Mouse (Mus musculus) hindbrain, embryonic 14.5 days (tissue): ENCODE measurements around the gene Lrmda. TPM values are rescaled to one million over a fixed set of nuclear protein-coding genes. Genes with fewer than 3 reads are reported as not detected.

Experiments used
- ATAC-seq: fragments of 200-750 bp; cut with Nextera tagmentation; 2 replicates; pipeline ENCODE4 v1.8.0; 2017; ENCODE audit warnings: moderate number of reproducible peaks, mild to moderate bottlenecking, moderate TSS enrichment, moderate library complexity; ENCODE audit not compliant: low FRiP score
- DNase-seq: peaks from one replicate; pipeline ENCODE4 v3.0.0-alpha.2; 2015; ENCODE audit warnings: low spot score
- H3K27ac ChIP-seq: fragments of 300-500 bp; sonication (generic); 2 replicates; pipeline ENCODE4 v1.5.1; 2014; ENCODE audit warnings: mild to moderate bottlenecking, moderate library complexity
- H3K27me3 ChIP-seq: fragments of 300-500 bp; sonication (generic); 2 replicates; pipeline ENCODE4 v1.6.1; 2014; ENCODE audit warnings: mild to moderate bottlenecking, low read length, mixed read lengths; ENCODE audit not compliant: control insufficient read depth, insufficient read depth
- H3K36me3 ChIP-seq: fragments of 300-500 bp; sonication (generic); replicated peaks from 2 replicates; pipeline ENCODE4 v1.6.1; 2014; ENCODE audit not compliant: control insufficient read depth, insufficient read depth
- H3K4me1 ChIP-seq: fragments of 300-500 bp; sonication (generic); replicated peaks from 2 replicates; pipeline ENCODE4 v1.6.1; 2014; ENCODE audit warnings: antibody characterized with exemption, low read length, mixed read lengths; ENCODE audit not compliant: control insufficient read depth, insufficient read depth
- H3K4me2 ChIP-seq: fragments of 300-500 bp; sonication (generic); replicated peaks from 2 replicates; pipeline ENCODE4 v1.6.1; 2014; ENCODE audit warnings: mild to moderate bottlenecking, moderate library complexity
- H3K4me3 ChIP-seq: fragments of 300-500 bp; sonication (generic); replicated peaks from 2 replicates; pipeline ENCODE4 v1.5.1; 2014; ENCODE audit warnings: mild to moderate bottlenecking, low read length
- H3K9ac ChIP-seq: fragments of 300-500 bp; sonication (generic); 2 replicates; pipeline ENCODE4 v1.6.1; 2014
- H3K9me3 ChIP-seq: fragments of 300-500 bp; sonication (generic); 2 replicates; pipeline ENCODE4 v1.6.1; 2016; ENCODE audit warnings: low read length; ENCODE audit not compliant: control insufficient read depth
- WGBS: fragments of 180-500 bp; shearing (Covaris S2); extraction: QIAGEN DNeasy Blood & Tissue Kit; methylation state at CpG from one replicate; pipeline ENCODE4 v1.1.7; 2014; 5-methylcytosine and 5-hydroxymethylcytosine counted together
- polyA plus RNA-seq: library from polyadenylated mRNA; unstranded; fragments of >200 nt; fragmentation: Nextera tagmentation; extraction: Ambion mirVana; gene quantifications from 2 replicates; pipeline ENCODE4 v1.2.1, GENCODE M21; 2014

Gene Lrmda
- polyA plus RNA-seq, 1 experiment from 2014 or later: 0.64 TPM

DNA sequence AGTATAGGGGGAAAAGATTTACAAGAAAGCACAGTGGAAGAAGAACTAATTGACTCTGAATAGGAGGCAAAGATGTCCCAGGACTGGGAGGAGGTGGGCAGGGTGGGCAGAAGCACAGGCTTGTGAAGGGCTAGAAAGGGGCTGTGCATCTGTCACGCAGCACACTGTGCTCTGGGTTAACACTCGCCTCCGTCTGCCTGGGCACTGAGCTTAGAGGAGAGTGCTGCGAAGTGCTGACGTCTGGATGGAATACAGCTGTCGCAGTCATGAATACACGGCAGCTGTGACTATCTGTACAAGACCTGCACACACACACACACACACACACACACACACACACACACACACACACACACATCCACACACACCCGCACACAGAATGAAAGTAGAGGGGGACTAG is 73.6 kb downstream of the Lrmda start:
- no peak overlapping the region for H3K27ac ChIP-seq
- 44% methylated on average over 8 of the region's 8 CpGs for WGBS
- H3K4me2 ChIP-seq: no peak overlapping the region
- H3K4me1 ChIP-seq: peaks cover 21% of the 10 kb centered on the region
- H3K9ac ChIP-seq: no peak overlapping the region
- DNase-seq: no peak
- H3K27me3 ChIP-seq: no peaks in the 10 kb centered on the region
- peaks cover 3% of the 10 kb centered on the region; the same call in 1 of the 2 replicates for H3K9me3 ChIP-seq
- no peak for ATAC-seq
- H3K36me3 ChIP-seq: no peaks in the 10 kb centered on the region
- H3K4me3 ChIP-seq: no peak overlapping the region

DNA sequence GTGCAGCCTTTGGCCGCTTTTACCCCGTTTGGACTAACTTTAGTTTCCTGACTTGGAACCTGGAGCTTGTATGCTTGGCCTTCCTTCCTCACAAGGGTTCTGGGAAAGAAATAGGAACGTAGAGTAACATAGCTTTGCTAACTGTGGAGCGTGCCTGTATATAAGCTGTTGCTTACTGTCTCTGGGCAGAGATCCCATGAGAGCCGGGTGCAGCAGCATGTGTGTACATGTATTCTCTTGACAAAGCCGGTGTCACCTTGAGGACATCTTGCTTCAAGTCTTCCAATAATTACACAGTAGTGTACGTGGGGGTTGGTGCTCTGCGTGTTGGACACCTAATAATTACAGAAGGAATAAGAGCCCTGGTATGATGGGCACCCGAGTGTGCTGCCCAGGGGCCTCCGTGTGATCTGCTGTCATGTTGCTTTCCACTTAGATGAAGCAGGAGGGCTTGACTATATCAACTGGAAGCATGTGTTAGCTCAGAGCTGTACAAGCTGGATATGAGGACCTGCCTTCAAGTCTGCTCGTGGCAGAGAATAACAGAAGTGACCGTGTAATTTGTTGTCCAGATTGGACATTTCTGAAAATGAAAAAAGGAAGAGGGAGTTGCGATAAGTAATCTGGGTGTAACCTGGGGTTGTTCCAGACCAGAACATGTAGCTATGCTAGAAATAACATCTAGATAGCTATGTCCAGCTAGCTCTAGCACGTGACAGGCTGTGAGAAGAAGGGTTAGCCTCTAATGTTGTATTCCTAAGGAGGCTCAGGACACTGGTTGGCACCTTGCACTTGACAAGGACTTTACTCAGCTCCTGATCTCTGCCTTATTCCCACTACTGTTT is 82.7 kb downstream of the Lrmda start:
- Histone ChIP-seq H3K4me3 (no peak overlapping the region), H3K4me2 (no peak overlapping the region), H3K27me3 (no peaks in the 10 kb centered on the region), H3K9ac (no peak overlapping the region), H3K9me3 (0 out of 2 replicates have a peak, but pooled peaks cover 5% of the 10 kb centered on the region), H3K4me1 (no peaks in the 10 kb centered on the region), H3K27ac (no peak overlapping the region), H3K36me3 (no peaks in the 10 kb centered on the region)
- WGBS: 88% methylated on average over 14 of the region's 14 CpGs
- DNase-seq (no peak), ATAC-seq (no peak)

DNA sequence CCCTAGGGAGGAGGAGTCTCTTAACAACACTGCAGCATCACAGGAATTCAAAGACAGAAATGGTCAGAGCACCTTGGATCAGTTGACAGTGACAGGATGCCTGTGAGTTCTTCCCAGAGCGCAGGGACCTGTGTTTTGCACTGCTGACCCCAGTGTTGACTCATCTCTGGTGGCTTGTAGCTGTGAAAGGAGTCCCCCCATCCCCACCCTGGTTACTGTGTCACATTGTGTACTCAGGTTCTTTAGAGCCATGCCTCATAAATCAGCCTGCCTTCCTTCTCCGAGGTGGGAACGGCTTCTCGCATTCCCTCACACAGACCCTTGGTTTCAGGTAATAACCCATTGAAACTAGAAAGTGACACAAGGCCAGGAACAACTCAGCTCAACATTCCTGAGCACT is 86.3 kb downstream of the Lrmda start:
- H3K9ac ChIP-seq: no peak overlapping the region
- 70% methylated on average over 4 of the region's 4 CpGs for WGBS

DNA sequence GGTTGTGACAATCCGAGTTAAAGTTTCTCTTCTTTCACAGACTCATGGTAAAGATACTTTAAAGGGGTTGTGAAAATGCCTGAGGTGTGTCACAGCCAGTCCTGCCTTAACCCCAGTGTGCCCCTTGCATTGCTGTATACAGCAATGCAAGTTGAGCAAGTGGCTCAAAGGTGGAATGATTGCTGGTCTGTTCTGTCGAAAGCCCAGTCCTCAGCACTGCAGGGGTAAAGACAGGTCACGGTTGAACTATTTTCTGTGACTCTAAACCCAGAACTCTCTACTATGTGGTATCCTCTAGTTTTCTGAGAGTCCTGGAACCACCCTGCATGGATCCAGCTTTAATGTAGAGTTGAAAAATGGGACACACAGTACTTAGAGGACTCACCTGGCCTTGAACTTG is 87.3 kb downstream of the Lrmda start:
- no peak overlapping the region for H3K9ac ChIP-seq
- H3K4me1 ChIP-seq: no peaks in the 10 kb centered on the region
- H3K27me3 ChIP-seq: no peaks in the 10 kb centered on the region
- H3K27ac ChIP-seq: no peak overlapping the region
- H3K4me3 ChIP-seq: no peak overlapping the region
- WGBS: 65% methylated on average over 3 of the region's 3 CpGs
- H3K9me3 ChIP-seq: no peaks in the 10 kb centered on the region
- no peak overlapping the region for H3K4me2 ChIP-seq
- DNase-seq (no peak), ATAC-seq (no peak)
- H3K36me3 ChIP-seq: no peaks in the 10 kb centered on the region

More for the DNA sequence above, 86.3 kb downstream of the Lrmda start:
- Histone ChIP-seq H3K27ac (no peak overlapping the region), H3K9me3 (no peaks in the 10 kb centered on the region), H3K27me3 (no peaks in the 10 kb centered on the region), H3K4me1 (no peaks in the 10 kb centered on the region), H3K4me3 (no peak overlapping the region), H3K36me3 (no peaks in the 10 kb centered on the region), H3K4me2 (no peak overlapping the region)
- DNase-seq (no peak), ATAC-seq (no peak)

DNA sequence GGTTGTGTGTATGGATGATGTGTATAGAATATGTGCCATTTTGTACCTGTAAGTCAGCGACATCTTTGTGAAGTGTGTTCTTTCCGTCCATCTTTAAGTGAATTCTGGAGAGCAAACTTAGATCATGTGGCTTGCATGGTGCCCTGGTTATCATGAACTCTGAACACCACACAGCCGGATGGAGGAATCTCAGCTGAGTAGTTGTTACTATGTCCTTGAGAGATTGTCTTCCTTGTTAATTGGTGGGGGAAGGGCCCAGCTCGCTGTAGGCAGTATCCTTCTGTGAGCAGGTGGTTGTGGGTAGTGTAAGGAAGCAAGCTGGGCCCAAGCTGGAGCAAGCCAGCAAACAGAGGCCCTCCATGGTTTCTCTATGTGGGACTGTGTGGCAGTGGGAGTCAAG is 89.9 kb downstream of the Lrmda start:
- no peaks in the 10 kb centered on the region for H3K36me3 ChIP-seq
- peaks cover 2% of the 10 kb centered on the region; the same call in 1 of the 2 replicates for H3K4me1 ChIP-seq
- no peak for ATAC-seq
- WGBS: 80% methylated on average over 4 of the region's 4 CpGs
- H3K9ac ChIP-seq: no peak overlapping the region
- no peak overlapping the region for H3K27ac ChIP-seq
- no peak overlapping the region for H3K4me3 ChIP-seq
- no peak overlapping the region for H3K4me2 ChIP-seq
- no peaks in the 10 kb centered on the region for H3K27me3 ChIP-seq
- DNase-seq: no peak
- H3K9me3 ChIP-seq: no peaks in the 10 kb centered on the region

DNA sequence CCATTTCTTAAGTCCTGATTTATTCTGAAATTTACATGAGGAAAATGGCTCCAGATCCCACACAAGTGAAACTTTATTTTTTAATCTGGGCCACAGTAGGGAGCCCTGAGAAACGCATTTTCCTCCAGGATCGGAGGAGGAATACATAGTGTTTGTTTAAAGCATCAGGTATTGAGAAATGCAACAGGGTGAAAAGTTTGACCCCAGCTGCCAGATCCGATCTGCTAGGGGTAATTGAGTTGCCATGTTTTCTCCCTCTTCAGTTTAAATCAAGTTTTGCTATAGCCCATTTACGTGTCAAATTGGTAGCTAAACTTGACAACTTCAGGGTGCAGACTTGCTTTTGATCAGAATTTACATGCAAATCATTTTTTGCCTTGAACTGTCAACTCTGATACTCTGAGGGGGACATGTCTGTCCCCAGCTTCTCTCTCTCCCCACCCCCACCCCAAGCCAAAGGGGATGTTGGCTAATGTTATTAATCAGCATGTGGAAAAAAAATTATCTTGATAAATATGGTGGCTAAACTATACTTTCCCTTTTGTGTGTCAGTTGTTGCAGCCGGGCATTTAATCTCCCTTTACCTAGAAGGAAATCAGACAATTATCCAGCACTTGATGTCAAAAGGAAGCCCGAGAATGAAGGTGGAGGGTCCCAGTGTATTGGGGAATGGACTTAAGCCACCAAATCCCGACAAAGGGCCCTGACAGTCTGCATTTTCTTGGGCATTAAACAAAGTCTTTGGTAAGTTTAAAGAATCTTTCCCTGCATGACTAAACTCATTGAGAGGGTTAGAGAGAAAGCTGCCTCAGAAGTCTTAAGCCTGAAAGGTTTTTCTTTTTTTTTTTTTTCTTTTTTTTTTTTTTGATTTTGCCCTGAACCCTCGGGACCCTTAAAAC is 94.2 kb downstream of the Lrmda start:
- no peak overlapping the region for H3K27ac ChIP-seq
- WGBS: 12% methylated on average over 8 of the region's 8 CpGs
- no peak overlapping the region for H3K4me2 ChIP-seq
- DNase-seq: no peak
- H3K9me3 ChIP-seq: no peaks in the 10 kb centered on the region
- no peak for ATAC-seq
- H3K27me3 ChIP-seq: no peaks in the 10 kb centered on the region
- H3K4me1 ChIP-seq: peaks cover 10% of the 10 kb centered on the region
- no peaks in the 10 kb centered on the region for H3K36me3 ChIP-seq
- H3K4me3 ChIP-seq: no peak overlapping the region
- H3K9ac ChIP-seq: no peak overlapping the region

DNA sequence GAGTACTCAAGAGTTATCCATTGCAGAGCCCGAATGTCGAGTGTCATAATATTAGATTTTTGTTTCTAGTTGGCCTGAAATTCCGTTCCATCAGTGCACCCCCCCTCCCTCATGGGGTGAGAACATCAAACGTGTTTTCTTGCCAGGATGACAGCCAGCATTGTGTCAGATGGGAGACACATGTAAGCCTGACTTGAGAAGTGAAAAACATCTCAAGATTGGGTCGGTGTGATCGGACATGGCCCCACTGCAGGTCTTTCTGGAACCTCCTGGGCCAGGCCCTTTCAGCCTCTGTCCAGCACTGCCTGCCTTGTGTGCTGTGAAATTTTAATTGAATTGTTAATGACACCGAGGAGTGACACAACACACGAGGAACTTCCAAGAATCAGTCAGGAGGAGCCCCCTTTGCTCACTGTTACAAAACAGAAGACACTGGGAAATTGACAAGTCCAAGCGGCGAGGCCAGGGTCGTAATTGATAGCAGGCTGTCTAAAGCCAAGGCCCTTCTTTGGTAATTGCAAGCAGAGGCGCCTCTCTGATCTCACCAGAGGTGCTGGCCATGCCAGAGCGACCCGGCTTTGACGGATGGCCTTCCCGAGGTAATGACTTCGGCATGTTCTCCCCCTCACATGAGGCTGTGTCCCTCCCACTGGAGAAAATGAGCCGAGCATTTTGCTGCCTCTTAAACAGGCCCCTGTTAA is 95.3 kb downstream of the Lrmda start:
- Histone ChIP-seq H3K4me2 (no peak overlapping the region), H3K36me3 (no peaks in the 10 kb centered on the region), H3K9me3 (no peaks in the 10 kb centered on the region), H3K4me3 (no peak overlapping the region), H3K9ac (no peak overlapping the region), H3K27me3 (no peaks in the 10 kb centered on the region), H3K4me1 (peaks cover 10% of the 10 kb centered on the region), H3K27ac (no peak overlapping the region; the same call in 1 of the 2 replicates)
- no peak for ATAC-seq
- DNase-seq: no peak
- 16% methylated on average over 18 of the region's 18 CpGs for WGBS

DNA sequence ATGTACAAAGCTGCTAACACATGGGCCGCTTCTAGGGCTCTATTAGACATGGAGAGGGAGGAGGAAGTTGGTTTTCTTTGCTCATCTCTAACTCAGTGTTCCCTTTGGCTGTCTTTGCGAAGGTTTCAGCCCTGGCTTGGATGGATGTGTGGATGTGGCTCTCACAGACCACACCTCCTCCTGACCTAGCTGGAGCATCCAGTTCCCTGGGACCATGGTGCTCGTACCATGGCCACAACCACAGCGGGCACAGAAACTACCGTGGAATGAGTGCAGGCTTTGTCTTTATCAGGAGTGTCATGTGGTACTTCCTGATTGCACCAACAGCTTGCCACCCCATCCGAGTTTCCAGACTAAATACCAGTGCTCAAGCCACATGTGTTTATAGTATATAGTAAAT is 98.6 kb downstream of the Lrmda start:
- ATAC-seq: no peak
- no peak overlapping the region for H3K27ac ChIP-seq
- H3K36me3 ChIP-seq: no peaks in the 10 kb centered on the region

DNA sequence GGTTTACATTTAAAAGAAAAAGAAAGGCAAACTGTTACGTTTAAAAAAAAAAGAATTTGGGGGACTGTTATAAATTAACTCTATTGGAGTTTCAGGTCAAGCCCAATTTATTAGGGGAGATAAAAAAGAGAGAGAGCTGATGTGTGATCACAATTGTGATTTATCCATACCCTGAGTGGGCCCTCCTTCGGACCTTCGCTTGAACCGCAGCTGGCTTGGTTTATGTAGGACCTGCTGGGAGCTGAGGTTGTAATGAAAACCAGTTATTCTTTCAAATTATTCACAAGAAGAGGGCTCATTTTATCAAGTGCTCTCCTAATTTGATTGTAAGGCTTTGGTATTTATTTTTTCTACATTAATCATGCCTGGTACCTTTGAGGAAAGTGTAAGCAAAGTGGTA is 99.0 kb downstream of the Lrmda start:
- DNase-seq (no peak), ATAC-seq (no peak)
- H3K4me3 ChIP-seq: no peak overlapping the region
- H3K4me2 ChIP-seq: no peak overlapping the region
- no peaks in the 10 kb centered on the region for H3K36me3 ChIP-seq
- no peak overlapping the region for H3K27ac ChIP-seq
- H3K27me3 ChIP-seq: no peaks in the 10 kb centered on the region
- H3K4me1 ChIP-seq: peaks cover 10% of the 10 kb centered on the region
- 84% methylated on average over 4 of the region's 4 CpGs for WGBS
- no peaks in the 10 kb centered on the region for H3K9me3 ChIP-seq
- H3K9ac ChIP-seq: no peak overlapping the region

More for the DNA sequence above, 98.6 kb downstream of the Lrmda start:
- H3K27me3 ChIP-seq: no peaks in the 10 kb centered on the region
- DNase-seq: no peak
- peaks cover 10% of the 10 kb centered on the region for H3K4me1 ChIP-seq
- no peak overlapping the region for H3K4me3 ChIP-seq
- H3K9ac ChIP-seq: no peak overlapping the region
- H3K9me3 ChIP-seq: no peaks in the 10 kb centered on the region
- H3K4me2 ChIP-seq: no peak overlapping the region
- WGBS: 86% methylated on average over 6 of the region's 6 CpGs
